Mouse (Mus musculus) cortical plate, adult 2 months (tissue): ENCODE data around the gene Farp1. TPM values are rescaled to one million over a fixed set of nuclear protein-coding genes. Genes with fewer than 3 reads are reported as not detected.

ENCODE experiments used
- H3K27ac ChIP-seq: fragments of 200-500 bp; 2 replicates; pipeline ENCODE4 v1.5.1; 2012; ENCODE audit warnings: low read length, control low read depth, inconsistent platforms; ENCODE audit not compliant: insufficient read depth
- H3K4me1 ChIP-seq: fragments of 200-500 bp; 2 replicates; pipeline ENCODE4 v1.6.1; 2011; ENCODE audit warnings: low read length; ENCODE audit not compliant: control insufficient read depth, insufficient read depth
- H3K4me3 ChIP-seq: fragments of 200-500 bp; 2 replicates; pipeline ENCODE4 v1.5.1; 2011; ENCODE audit warnings: mild to moderate bottlenecking, low read length, control low read depth; ENCODE audit not compliant: insufficient read depth
- CTCF ChIP-seq: fragments of 200-500 bp; IDR thresholded peaks from 2 replicates; pipeline ENCODE4 v1.5.1; 2011; ENCODE audit warnings: mild to moderate bottlenecking, control low read depth, low read length; ENCODE audit not compliant: insufficient read depth; ENCODE audit errors: extremely low read depth
- POLR2A ChIP-seq: fragments of 200-500 bp; IDR thresholded peaks from 2 replicates; pipeline ENCODE4 v1.6.1; 2011; ENCODE audit warnings: mild to moderate bottlenecking, low read length, control low read depth; ENCODE audit not compliant: insufficient read depth; ENCODE audit errors: extremely low read depth
- polyA plus RNA-seq: library from polyadenylated mRNA; depleted of rRNA; stranded (reverse); fragments of >200 nt; gene quantifications from 2 replicates; pipeline ENCODE4 v1.2.3, GENCODE M21; 2012

Gene Farp1
- polyA plus RNA-seq, 1 experiment, result 58.0 TPM

GRCm38 (mm10) chr14:121168716-121169115 lies 133.7 kb downstream of the Farp1 start:
- H3K4me1 ChIP-seq, result peaks cover 23% of the 10 kb centered on the region
- no peak for TF ChIP-seq CTCF
- TF ChIP-seq POLR2A, result no peak
- H3K27ac ChIP-seq, result 0 out of 2 replicates have a peak overlapping the region, but pooled peaks have one; percentile 44

DNA sequence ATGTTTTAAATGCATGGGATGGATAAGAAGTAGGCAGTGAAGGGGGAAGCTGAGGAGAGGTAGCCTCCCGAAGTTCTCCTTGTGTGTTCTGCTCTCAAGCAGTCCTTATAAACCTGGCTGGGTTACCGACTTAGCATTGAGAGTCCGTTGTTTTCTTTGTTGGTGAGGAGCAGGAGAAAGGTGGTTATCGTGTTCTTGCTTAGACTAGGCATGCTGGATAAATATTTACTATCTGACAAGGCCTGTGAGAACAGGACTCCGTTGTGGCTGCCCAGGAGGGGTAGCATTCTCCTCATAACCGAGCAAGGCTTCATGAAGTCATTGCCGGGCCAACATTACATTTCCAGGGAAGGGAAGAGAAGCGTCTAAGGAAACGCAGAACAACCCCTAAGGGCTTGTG lies 135.3 kb downstream of the Farp1 start:
- no peak overlapping the region; the same call in 1 of the 2 replicates for H3K27ac ChIP-seq
- H3K4me3 ChIP-seq, result no peak overlapping the region
- peaks cover 18% of the 10 kb centered on the region for H3K4me1 ChIP-seq
- TF ChIP-seq CTCF (no peak), POLR2A (no peak)

More at GRCm38 (mm10) chr14:121168716-121169115, 133.7 kb downstream of the Farp1 start:
- no peak overlapping the region for H3K4me3 ChIP-seq

- peak; percentile 77 for TF ChIP-seq POLR2A
- no peak for TF ChIP-seq CTCF
These were observed 137.4 kb downstream of the Farp1 start for GRCm38 (mm10) chr14:121172065-121173036.

DNA sequence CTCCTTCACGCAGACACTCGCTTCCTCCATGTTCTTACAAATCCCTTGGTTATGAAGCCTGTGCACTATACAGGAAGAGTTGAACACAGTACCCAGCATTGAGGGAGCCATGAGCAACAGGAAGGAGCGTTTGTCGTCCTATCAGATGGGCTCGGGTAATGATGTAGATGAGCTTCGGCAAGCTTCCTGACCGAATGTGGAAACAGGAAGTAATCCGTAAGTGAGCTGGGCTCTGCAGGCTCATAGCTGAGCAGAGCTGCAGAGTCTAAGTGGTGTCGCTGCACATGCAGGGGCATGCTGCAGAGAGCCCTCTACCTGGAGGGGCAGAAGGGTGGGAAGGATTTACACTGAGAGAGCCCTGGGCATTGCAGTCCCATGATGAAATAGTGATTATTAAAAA lies 140.4 kb downstream of the Farp1 start:
- H3K27ac ChIP-seq, result no peak overlapping the region
- H3K4me1 ChIP-seq, result peaks cover 7% of the 10 kb centered on the region
- no peak overlapping the region for H3K4me3 ChIP-seq
- TF ChIP-seq POLR2A (no peak), CTCF (no peak)

More at GRCm38 (mm10) chr14:121172065-121173036, 137.4 kb downstream of the Farp1 start:
- Histone ChIP-seq H3K4me1 (peaks cover 12% of the 10 kb centered on the region), H3K27ac (peak overlapping the region; percentile 49), H3K4me3 (no peak overlapping the region)

DNA sequence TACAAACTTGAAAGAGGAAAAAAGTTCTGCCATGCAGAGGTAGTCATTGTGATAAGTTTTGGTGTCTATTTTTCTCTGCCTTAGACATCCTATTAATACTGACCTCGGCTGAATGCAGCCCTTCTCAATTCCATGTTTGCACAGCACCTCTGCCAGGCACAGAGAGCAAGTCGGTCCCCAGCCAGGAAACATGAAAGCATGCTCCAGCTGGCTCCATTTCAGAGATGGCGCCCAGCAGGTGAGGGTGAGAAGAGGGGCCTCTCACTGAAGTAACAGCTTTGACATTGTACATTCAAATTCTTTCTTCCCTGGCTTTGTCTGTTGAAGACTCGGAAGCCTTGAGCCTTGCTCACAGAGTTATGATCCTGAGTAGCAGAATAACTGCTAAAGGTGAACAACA lies 140.9 kb downstream of the Farp1 start:
- H3K4me3 ChIP-seq, result no peak overlapping the region
- peaks cover 7% of the 10 kb centered on the region for H3K4me1 ChIP-seq
- no peak overlapping the region for H3K27ac ChIP-seq
- no peak for TF ChIP-seq CTCF

DNA sequence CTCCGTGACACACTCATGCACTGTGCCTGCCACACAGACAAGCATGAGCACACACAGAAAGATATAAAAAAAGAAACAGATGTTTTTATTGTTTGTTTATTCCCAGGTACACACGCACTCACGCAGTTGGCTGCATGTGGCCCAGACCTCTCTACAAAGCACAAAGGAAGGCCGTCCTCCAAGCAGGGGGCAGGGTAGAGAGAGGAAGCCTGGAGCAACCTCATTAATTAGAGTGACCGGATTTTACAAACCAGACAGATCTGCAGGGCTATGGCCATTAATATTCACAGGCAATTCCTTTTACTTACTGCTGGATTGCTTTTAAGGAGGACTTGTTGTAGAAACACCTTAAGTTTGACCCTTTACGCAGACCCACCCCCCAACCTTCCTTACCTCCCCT lies 142.9 kb downstream of the Farp1 start:
- H3K4me1 ChIP-seq, result peaks cover 4% of the 10 kb centered on the region; the same call in 1 of the 2 replicates
- TF ChIP-seq POLR2A (no peak), CTCF (no peak)
- H3K4me3 ChIP-seq, result no peak overlapping the region
- H3K27ac ChIP-seq, result no peak overlapping the region

DNA sequence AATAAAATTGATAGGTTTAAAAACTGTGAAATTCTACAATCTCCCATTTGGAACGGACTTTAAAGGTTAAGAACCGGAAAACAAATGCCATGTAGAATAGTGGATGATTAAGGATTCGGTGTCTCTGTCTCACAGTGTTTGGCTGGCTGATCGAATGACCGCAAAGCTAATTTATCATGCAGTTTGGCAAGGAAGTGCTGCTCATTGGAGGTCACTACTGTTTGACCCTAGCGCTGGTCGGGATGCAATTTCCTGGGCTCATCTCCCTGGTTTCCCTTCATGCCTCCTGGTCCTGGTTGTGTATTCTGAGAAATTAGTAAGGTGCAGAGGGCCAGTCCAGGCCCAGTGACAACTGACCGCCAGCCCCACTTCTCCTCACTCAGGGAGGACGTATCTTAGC lies 145.6 kb downstream of the Farp1 start:
- Histone ChIP-seq H3K27ac (no peak overlapping the region), H3K4me1 (0 out of 2 replicates have a peak, but pooled peaks cover 1% of the 10 kb centered on the region), H3K4me3 (no peak overlapping the region)
- TF ChIP-seq CTCF, result no peak
- no peak for TF ChIP-seq POLR2A

DNA sequence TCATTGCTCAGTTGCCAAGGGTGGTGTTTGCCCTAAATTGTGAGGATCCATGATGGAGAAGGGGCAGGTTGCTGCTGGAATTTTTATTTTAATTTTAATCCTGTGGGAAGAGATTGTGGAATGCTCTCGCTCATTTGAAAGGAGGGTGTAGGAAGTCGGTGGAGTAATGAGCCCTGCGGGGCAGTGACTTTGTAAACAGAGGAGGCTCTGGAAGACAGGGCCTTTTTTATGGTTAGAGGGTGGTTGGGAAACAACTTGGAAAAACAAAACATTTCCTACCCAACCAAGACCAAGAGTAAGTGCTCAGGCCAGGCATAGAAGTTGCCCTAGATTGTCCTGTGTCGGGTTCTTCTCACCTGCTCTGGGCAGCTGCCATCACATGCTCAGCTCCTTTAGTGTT lies 146.8 kb downstream of the Farp1 start:
- TF ChIP-seq POLR2A, result no peak
- no peak for TF ChIP-seq CTCF
- Histone ChIP-seq H3K4me1 (peaks cover 4% of the 10 kb centered on the region), H3K4me3 (no peak overlapping the region), H3K27ac (no peak overlapping the region)

DNA sequence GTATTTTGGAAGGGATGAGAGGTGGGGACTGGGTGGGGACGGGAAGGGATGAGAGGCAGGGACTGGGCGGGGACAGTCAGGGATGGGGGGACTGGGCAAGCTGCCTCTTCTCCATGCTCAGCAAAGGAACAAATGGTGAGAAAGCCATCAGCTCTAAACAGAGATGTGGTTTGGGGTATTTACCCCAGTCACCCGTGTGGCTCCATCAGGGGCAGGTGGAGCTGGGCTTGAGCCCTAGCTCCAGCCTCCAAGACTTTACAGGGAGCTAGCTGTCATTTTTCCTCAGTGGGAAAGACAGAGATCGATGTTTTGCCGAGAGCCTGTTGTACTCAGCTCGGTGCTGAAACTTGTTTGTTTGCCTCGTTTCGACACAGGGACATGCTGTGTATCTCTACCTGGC lies 148.0 kb downstream of the Farp1 start:
- TF ChIP-seq CTCF (no peak), POLR2A (no peak)
- no peak overlapping the region for H3K27ac ChIP-seq
- peaks cover 4% of the 10 kb centered on the region for H3K4me1 ChIP-seq
- H3K4me3 ChIP-seq, result no peak overlapping the region

GRCm38 (mm10) chr14:121183414-121184130 lies 148.6 kb downstream of the Farp1 start:
- Histone ChIP-seq H3K4me1 (peaks cover 4% of the 10 kb centered on the region), H3K27ac (no peak overlapping the region), H3K4me3 (no peak overlapping the region)
- TF ChIP-seq POLR2A (no peak), CTCF (no peak)

- no peak for TF ChIP-seq POLR2A
- TF ChIP-seq CTCF, result no peak
- Histone ChIP-seq H3K27ac (no peak overlapping the region), H3K4me3 (no peak overlapping the region), H3K4me1 (peaks cover 4% of the 10 kb centered on the region)
These were observed 149.4 kb downstream of the Farp1 start for GRCm38 (mm10) chr14:121184351-121184750.
